Mouse (Mus musculus): Measurements from ENCODE around the gene Selenop. TPM values are rescaled to one million over a fixed set of nuclear protein-coding genes. Genes with fewer than 3 reads are reported as not detected.

Gene Selenop
- total and polyA plus RNA-seq, 2 experiments from 2014 or later = 169 to 358 TPM

DNA sequence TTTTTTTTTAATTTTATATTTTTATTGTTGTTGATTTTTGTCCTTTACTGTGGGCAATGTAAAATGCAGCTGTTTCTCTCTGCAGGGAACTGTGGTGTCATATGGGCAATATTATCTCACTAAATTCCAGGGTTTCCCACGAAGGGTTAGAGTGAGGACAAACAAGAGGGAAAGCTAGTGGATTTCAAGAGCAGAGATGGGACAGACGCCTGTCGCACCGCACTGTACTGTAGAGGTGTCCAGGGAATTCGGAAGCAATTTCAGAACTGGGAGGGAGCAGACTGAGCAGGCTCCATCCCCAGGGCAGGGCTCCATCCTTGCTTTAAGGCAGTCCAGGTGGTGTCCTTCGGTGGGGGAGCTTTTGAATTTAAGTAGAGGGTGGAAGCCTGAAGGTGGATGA lies 2.9 kb downstream of the Selenop start:
- Histone ChIP-seq H3K27ac (ENCODE audit: low read depth) (peak overlapping the region; percentile 94), H3K9me3 (replicated peaks; ENCODE audit: control insufficient read depth, low read length) (no peaks in the 10 kb centered on the region), H3K4me1 (ENCODE audit: control insufficient read depth, insufficient read depth) (peaks cover 20% of the 10 kb centered on the region; the same call in 1 of the 2 replicates), H3K36me3 (replicated peaks; ENCODE audit: control insufficient read depth, insufficient read depth, low read length) (peaks cover 9% of the 10 kb centered on the region), H3K4me3 (ENCODE audit: low read depth, low read length) (peak overlapping the region; percentile 63), H3K9ac (replicated peaks; ENCODE audit: low read depth, low read length) (peak overlapping the region; percentile 71), H3K27me3 (ENCODE audit: control insufficient read depth, insufficient read depth, low read length) (no peaks in the 10 kb centered on the region), H3K4me2 (ENCODE audit: low read depth, low read length) (peak overlapping the region; percentile 71)
- no peak for TF ChIP-seq CTCF (IDR thresholded peaks at IDR 0.05; ENCODE audit: low read depth)
- no peak for TF ChIP-seq EP300 (IDR thresholded peaks at IDR 0.05; ENCODE audit: low read depth)
- 11% methylated on average over 6 of the region's 6 CpGs for WGBS
- ATAC-seq (ENCODE audit: insufficient read depth, low read depth) (peak; percentile 61), DNase-seq (ENCODE audit: low spot score) (peak; percentile 37)

DNA sequence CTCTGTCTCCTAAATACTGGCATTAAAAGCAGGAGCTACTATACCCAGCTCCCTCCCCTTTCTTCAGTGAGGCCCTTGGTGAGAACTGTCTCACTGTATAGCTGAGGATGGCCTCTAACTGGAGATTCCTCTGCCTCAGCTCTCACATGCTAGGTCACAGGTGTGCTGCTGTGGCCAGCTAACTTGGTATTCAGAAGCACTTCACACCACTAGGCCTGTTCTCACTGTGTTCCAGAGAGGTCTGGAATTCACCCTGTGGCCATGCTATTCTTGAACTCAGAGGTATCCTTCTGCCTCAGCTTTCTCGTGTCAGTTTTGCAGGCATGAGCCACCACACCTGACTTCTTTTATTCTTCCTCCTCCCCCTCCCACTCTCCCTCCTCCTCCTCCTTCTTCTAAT lies 4.8 kb downstream of the Selenop start:
- peaks cover 20% of the 10 kb centered on the region; the same call in 1 of the 2 replicates for H3K4me1 ChIP-seq (ENCODE audit: control insufficient read depth, insufficient read depth)
- H3K36me3 ChIP-seq (replicated peaks; ENCODE audit: control insufficient read depth, insufficient read depth, low read length) = peaks cover 23% of the 10 kb centered on the region
- DNase-seq (ENCODE audit: low spot score) = no peak
- H3K4me2 ChIP-seq (ENCODE audit: low read depth, low read length) = peak overlapping the region; percentile 71
- H3K9me3 ChIP-seq (replicated peaks; ENCODE audit: control insufficient read depth, low read length) = no peaks in the 10 kb centered on the region
- H3K27ac ChIP-seq (ENCODE audit: low read depth) = no peak overlapping the region
- no peak for ATAC-seq (ENCODE audit: insufficient read depth, low read depth)
- H3K27me3 ChIP-seq (ENCODE audit: control insufficient read depth, insufficient read depth, low read length) = no peaks in the 10 kb centered on the region
- 0 out of 2 replicates have a peak overlapping the region, but pooled peaks have one; percentile 29 for H3K9ac ChIP-seq (replicated peaks; ENCODE audit: low read depth, low read length)
- whole genome bisulfite sequencing = 66% methylated on average over 1 of the region's 1 CpGs
- peak overlapping the region; percentile 63; the same call in 1 of the 2 replicates for H3K4me3 ChIP-seq (ENCODE audit: low read depth, low read length)
- no peak for TF ChIP-seq EP300 (IDR thresholded peaks at IDR 0.05; ENCODE audit: low read depth)
- TF ChIP-seq CTCF (IDR thresholded peaks at IDR 0.05; ENCODE audit: low read depth) = no peak

DNA sequence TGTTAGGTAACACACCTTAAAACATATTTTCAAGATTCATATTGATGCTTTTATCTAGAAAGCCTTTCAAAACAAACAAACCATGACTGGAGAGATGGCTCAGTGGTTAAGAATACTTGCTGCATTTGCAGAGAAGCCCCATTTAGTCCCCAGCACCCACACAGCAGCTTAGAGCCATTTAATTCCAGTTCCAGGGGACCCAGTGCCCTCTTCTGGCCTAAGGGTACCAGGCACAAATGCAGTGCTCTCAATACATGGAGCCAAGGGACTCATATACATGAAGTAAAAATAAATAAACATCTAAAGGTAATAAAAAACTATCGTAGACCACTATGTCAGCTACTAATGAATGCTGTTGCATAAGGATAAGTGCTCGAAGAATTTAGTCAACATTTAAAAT lies 9.0 kb downstream of the Selenop start:
- no peak for ATAC-seq (ENCODE audit: insufficient read depth, low read depth)
- peaks cover 38% of the 10 kb centered on the region for H3K36me3 ChIP-seq (replicated peaks; ENCODE audit: control insufficient read depth, insufficient read depth, low read length)
- H3K27ac ChIP-seq (ENCODE audit: low read depth) = no peak overlapping the region

DNA sequence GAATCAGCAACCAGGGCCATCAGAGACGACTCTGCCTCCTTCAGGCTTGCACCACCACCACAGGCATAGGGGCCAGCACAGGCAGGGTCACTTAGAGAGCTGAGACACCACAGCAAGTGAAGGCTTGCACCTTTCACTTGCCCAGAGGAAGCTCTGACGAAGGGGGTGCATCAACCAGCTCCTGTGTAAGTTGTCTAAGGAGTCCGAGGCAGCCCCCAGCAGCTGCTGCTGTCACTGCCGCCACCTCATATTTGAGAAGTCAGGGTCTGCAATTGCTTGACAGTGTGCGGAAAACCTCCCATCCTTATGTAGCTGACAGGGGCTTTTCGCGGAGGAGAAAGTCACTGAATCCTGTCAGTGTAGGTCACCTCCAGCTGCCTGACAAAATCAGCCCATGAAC lies 10.9 kb downstream of the Selenop start:
- no peak overlapping the region for H3K9ac ChIP-seq (replicated peaks; ENCODE audit: low read depth, low read length)
- no peaks in the 10 kb centered on the region for H3K4me1 ChIP-seq (ENCODE audit: control insufficient read depth, insufficient read depth)
- H3K9me3 ChIP-seq (replicated peaks; ENCODE audit: control insufficient read depth, low read length) = no peaks in the 10 kb centered on the region
- peaks cover 42% of the 10 kb centered on the region for H3K36me3 ChIP-seq (replicated peaks; ENCODE audit: control insufficient read depth, insufficient read depth, low read length)
- no peak for ATAC-seq (ENCODE audit: insufficient read depth, low read depth)
- no peak overlapping the region for H3K4me2 ChIP-seq (ENCODE audit: low read depth, low read length)
- DNase-seq (ENCODE audit: low spot score) = no peak
- TF ChIP-seq CTCF (IDR thresholded peaks at IDR 0.05; ENCODE audit: low read depth) = no peak
- no peak overlapping the region for H3K4me3 ChIP-seq (ENCODE audit: low read depth, low read length)
- H3K27ac ChIP-seq (ENCODE audit: low read depth) = no peak overlapping the region
- no peaks in the 10 kb centered on the region for H3K27me3 ChIP-seq (ENCODE audit: control insufficient read depth, insufficient read depth, low read length)
- 84% methylated on average over 7 of the region's 7 CpGs for WGBS

More for the DNA sequence above, 9.0 kb downstream of the Selenop start:
- DNase-seq (ENCODE audit: low spot score) = no peak
- Histone ChIP-seq H3K9ac (replicated peaks; ENCODE audit: low read depth, low read length) (no peak overlapping the region), H3K27me3 (ENCODE audit: control insufficient read depth, insufficient read depth, low read length) (no peaks in the 10 kb centered on the region), H3K9me3 (replicated peaks; ENCODE audit: control insufficient read depth, low read length) (no peaks in the 10 kb centered on the region), H3K4me2 (ENCODE audit: low read depth, low read length) (no peak overlapping the region), H3K4me3 (ENCODE audit: low read depth, low read length) (no peak overlapping the region), H3K4me1 (ENCODE audit: control insufficient read depth, insufficient read depth) (peaks cover 13% of the 10 kb centered on the region; the same call in 1 of the 2 replicates)
- 87% methylated on average over 2 of the region's 2 CpGs for WGBS
- TF ChIP-seq EP300 (IDR thresholded peaks at IDR 0.05; ENCODE audit: low read depth) = no peak
- no peak; the same call in 1 of the 2 replicates for TF ChIP-seq CTCF (IDR thresholded peaks at IDR 0.05; ENCODE audit: low read depth)

DNA sequence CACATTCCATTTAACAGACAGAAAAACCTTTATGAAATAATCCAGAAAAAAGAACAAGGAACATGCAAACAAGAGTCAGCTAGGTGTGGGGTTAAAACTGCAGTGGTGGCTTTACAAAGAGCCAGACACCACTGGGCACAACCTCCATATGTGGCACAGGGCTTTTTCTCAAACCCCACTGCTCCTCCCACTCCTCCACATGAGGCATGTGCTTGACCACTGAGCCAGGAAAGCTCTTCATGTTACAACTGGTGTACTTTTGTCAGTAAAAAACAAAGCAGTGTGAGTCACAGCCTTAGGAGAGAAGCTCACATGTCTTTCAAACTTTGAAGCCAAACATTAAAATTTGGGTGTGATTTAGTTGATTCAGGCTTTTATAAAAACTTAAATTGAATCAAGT lies 12.9 kb downstream of the Selenop start:
- H3K4me1 ChIP-seq (ENCODE audit: control insufficient read depth, insufficient read depth) = no peaks in the 10 kb centered on the region
- H3K9me3 ChIP-seq (replicated peaks; ENCODE audit: control insufficient read depth, low read length) = no peaks in the 10 kb centered on the region
- ATAC-seq (ENCODE audit: insufficient read depth, low read depth) = no peak
- H3K27ac ChIP-seq (ENCODE audit: low read depth) = no peak overlapping the region
- no peak overlapping the region for H3K4me3 ChIP-seq (ENCODE audit: low read depth, low read length)
- no peaks in the 10 kb centered on the region for H3K27me3 ChIP-seq (ENCODE audit: control insufficient read depth, insufficient read depth, low read length)
- TF ChIP-seq CTCF (IDR thresholded peaks at IDR 0.05; ENCODE audit: low read depth) (no peak), EP300 (IDR thresholded peaks at IDR 0.05; ENCODE audit: low read depth) (no peak)
- no peak for DNase-seq (ENCODE audit: low spot score)
- no peak overlapping the region for H3K9ac ChIP-seq (replicated peaks; ENCODE audit: low read depth, low read length)
- H3K4me2 ChIP-seq (ENCODE audit: low read depth, low read length) = no peak overlapping the region
- H3K36me3 ChIP-seq (replicated peaks; ENCODE audit: control insufficient read depth, insufficient read depth, low read length) = peaks cover 34% of the 10 kb centered on the region

DNA sequence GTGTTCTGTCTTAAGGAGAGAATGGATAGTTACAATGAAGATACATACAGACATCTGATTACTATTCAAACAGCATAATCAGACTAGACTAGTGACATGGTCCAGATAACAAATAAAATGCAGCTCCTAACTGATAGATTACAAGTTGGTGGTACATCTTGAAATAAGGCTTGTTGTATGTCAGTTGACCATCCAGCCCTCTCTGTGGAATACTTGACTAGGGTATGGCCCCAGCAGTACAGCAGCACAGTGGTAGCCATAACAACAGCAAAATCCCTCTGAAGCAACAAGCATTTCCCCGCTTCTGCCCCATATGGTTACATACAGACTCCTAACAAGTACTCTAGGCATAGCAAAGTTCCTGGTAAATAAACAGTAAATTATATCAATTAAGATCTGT lies 13.4 kb downstream of the Selenop start:
- H3K36me3 ChIP-seq (replicated peaks; ENCODE audit: control insufficient read depth, insufficient read depth, low read length) = peaks cover 29% of the 10 kb centered on the region
- ATAC-seq (ENCODE audit: insufficient read depth, low read depth) = no peak
- H3K27ac ChIP-seq (ENCODE audit: low read depth) = no peak overlapping the region
- no peak overlapping the region for H3K4me2 ChIP-seq (ENCODE audit: low read depth, low read length)
- no peak for DNase-seq (ENCODE audit: low spot score)
- H3K4me1 ChIP-seq (ENCODE audit: control insufficient read depth, insufficient read depth) = no peaks in the 10 kb centered on the region
- H3K4me3 ChIP-seq (ENCODE audit: low read depth, low read length) = no peak overlapping the region
- H3K9ac ChIP-seq (replicated peaks; ENCODE audit: low read depth, low read length) = no peak overlapping the region
- H3K9me3 ChIP-seq (replicated peaks; ENCODE audit: control insufficient read depth, low read length) = no peaks in the 10 kb centered on the region
- TF ChIP-seq EP300 (IDR thresholded peaks at IDR 0.05; ENCODE audit: low read depth) (no peak), CTCF (IDR thresholded peaks at IDR 0.05; ENCODE audit: low read depth) (no peak)
- no peaks in the 10 kb centered on the region for H3K27me3 ChIP-seq (ENCODE audit: control insufficient read depth, insufficient read depth, low read length)
- WGBS = 88% methylated on average over 1 of the region's 1 CpGs
